Mouse (Mus musculus) thymus, postnatal 25 days (tissue): ENCODE data around the gene Pum1.

Experiments used
- DNase-seq: peaks from one replicate; pipeline ENCODE4 v3.0.0; 2022

Gene Pum1

DNA sequence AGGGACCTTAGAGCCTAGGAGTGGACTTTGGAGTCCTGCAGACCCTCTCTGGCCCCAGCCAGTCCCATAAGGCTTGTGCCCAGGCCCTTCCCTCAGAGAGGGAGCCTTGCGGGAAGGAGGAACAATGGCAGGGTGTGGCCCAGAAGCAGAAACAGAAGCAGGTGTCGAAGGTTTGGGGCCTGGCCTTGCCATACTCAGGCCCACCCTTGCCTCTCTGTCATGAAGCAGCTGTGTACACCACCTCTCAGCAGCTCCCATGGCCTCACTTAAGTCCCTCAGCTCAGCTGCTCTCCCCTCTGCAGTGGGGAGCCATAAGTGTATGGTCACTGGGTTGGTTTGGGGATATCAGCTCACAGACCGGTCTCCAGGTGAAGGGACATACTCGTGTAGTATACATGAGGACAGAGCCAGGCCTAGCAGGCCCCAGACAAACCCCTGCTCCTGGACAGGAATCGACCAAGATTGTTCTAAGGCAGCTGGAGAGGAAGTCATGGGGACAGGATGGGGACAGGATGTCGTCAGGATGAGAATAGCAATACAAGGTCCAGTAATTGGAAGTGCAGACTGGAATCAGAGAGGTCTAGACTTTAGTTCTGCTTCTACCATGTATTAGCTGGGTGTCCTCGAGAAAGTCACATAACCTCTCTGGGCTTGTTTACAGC, 157.6 kb downstream of the Pum1 start:
- no peak for DNase-seq

DNA sequence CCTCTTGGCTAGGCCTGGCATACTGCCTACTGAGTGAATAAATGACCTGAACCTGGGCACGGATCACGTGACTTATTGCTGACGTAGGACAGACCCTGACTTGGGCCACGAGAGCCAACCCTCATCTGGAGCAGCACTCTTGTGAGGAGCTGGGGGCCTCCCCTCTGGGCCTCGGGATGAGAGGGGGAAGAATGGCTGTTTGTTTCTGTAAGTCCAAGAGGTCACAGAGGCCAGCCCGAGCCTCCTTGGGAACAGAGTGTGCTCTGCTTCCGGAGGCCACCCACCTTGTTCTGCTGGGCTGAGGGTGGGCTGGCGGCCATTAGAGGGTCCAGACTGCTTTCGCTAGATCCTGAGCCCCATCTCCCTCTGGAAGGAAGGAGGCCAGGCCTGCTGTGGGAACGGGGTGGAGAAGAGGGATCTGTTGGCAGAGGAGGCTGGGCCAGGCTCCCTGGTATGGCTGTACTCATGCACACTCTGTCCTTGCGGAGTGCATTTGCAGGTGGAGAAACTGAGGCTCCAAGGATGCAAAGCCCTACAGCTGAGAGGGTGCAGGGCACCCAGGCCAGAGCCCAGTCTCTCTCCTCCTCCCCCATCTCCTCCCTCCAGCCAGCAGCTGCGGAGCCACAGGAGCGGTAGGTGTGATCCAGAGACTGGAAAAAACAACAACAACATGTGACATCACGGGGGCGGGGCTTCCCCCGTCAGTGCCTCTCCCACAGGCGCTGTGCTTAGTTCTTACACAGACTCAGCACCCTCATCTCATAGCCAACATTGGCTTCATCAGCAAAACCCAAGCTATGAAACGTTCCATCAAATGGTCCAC, 165.9 kb downstream of the Pum1 start:
- no peak for DNase-seq
